Mouse (Mus musculus) MEL (cell line): Measurements from ENCODE around the gene Mrfap1. TPM values are rescaled to one million over a fixed set of nuclear protein-coding genes. Genes with fewer than 3 reads are reported as not detected.

Experiments
- DNase-seq: peaks from one replicate; pipeline ENCODE4 v3.0.0; 2011; ENCODE audit warnings: low read depth, low spot score
- H3K27ac ChIP-seq: 2 replicates; pipeline ENCODE4 v1.5.1; 2012; ENCODE audit warnings: low read depth, mild to moderate bottlenecking, control low read depth, low read length, moderate library complexity; ENCODE audit not compliant: control insufficient read depth
- H3K27me3 ChIP-seq, 2 experiments: fragments of 150-350 bp in 1 of 2; sonication (generic) in 1 of 2; 2 replicates each; pipeline ENCODE4 v1.6.1; 2012; ENCODE audit warnings: low read length in 2 of 2, mild to moderate bottlenecking in 2 of 2, improper control_type of control experiment in 1 of 2, moderate library complexity in 1 of 2; ENCODE audit not compliant: insufficient read depth in 2 of 2, control insufficient read depth in 1 of 2
- H3K36me3 ChIP-seq, 2 experiments: 2 replicates each; pipeline ENCODE4 v1.6.1; 2012 to 2014; ENCODE audit warnings: low read length in 2 of 2, improper control_type of control experiment in 1 of 2, inconsistent platforms in 1 of 2, mild to moderate bottlenecking in 1 of 2; ENCODE audit not compliant: insufficient read depth in 2 of 2, control insufficient read depth in 1 of 2
- H3K4me1 ChIP-seq, 2 experiments: fragments of 150-350 bp in 1 of 2; sonication (generic) in 1 of 2; 2 replicates each; pipeline ENCODE4 v1.6.1; 2012; ENCODE audit warnings: low read length in 2 of 2, improper control_type of control experiment in 1 of 2, mild to moderate bottlenecking in 1 of 2; ENCODE audit not compliant: insufficient read depth in 2 of 2, control insufficient read depth in 1 of 2
- H3K4me3 ChIP-seq, 2 experiments: fragments of 150-350 bp in 1 of 2; sonication (generic) in 1 of 2; 2 replicates each; pipeline ENCODE4 v1.5.1; 2012; ENCODE audit warnings: low read depth in 2 of 2, low read length in 2 of 2, mild to moderate bottlenecking in 2 of 2, moderate library complexity in 2 of 2, control low read depth in 1 of 2, improper control_type of control experiment in 1 of 2; ENCODE audit not compliant: control insufficient read depth in 1 of 2, insufficient read depth in 1 of 2
- H3K79me2 ChIP-seq: 2 replicates; pipeline ENCODE4 v1.6.1; 2012; ENCODE audit warnings: mild to moderate bottlenecking, low read length, moderate library complexity; ENCODE audit not compliant: control insufficient read depth, poor library complexity, insufficient read depth
- H3K9ac ChIP-seq: 2 replicates; pipeline ENCODE4 v1.6.1; 2012; ENCODE audit warnings: low read depth, mild to moderate bottlenecking, control low read depth, low read length, moderate library complexity; ENCODE audit not compliant: control insufficient read depth, poor library complexity, severe bottlenecking
- H3K9me3 ChIP-seq: fragments of 150-350 bp; sonication (generic); replicated peaks from 2 replicates; pipeline ENCODE4 v1.6.1; 2012; ENCODE audit warnings: mild to moderate bottlenecking, low read length, improper control_type of control experiment, moderate library complexity; ENCODE audit not compliant: insufficient read depth
- CHD1 ChIP-seq: IDR thresholded peaks from 2 replicates; pipeline ENCODE4 v1.6.1; 2012; ENCODE audit warnings: low read depth, mild to moderate bottlenecking, inconsistent platforms, low read length, improper control_type of control experiment
- CTCF ChIP-seq, 3 experiments: IDR thresholded peaks in 2 of 3; conservative IDR thresholded peaks in 1 of 3; 2 replicates each; pipeline ENCODE4 v1.5.1; 2011 to 2012; ENCODE audit warnings: low read length in 3 of 3, low read depth in 2 of 3, mild to moderate bottlenecking in 2 of 3, improper control_type of control experiment in 1 of 3, inconsistent platforms in 1 of 3, mixed read lengths in 1 of 3, moderate library complexity in 1 of 3; ENCODE audit not compliant: control insufficient read depth in 1 of 3, insufficient read depth in 1 of 3, poor library complexity in 1 of 3, severe bottlenecking in 1 of 3
- E2F4 ChIP-seq: IDR thresholded peaks from 2 replicates; pipeline ENCODE4 v1.6.1; 2011; ENCODE audit warnings: low read depth, low read length, improper control_type of control experiment, borderline replicate concordance
- ELF1 ChIP-seq: IDR thresholded peaks from 2 replicates; pipeline ENCODE4 v1.6.1; 2014; ENCODE audit warnings: low read depth, mild to moderate bottlenecking, inconsistent platforms, low read length, improper control_type of control experiment, moderate library complexity
- EP300 ChIP-seq, 2 experiments: IDR thresholded peaks; 2 replicates each; pipeline ENCODE4 v1.6.1; 2011; ENCODE audit warnings: improper control_type of control experiment in 2 of 2, low read length in 2 of 2, low read depth in 1 of 2, mild to moderate bottlenecking in 1 of 2
- GABPA ChIP-seq: IDR thresholded peaks from 2 replicates; pipeline ENCODE4 v1.6.1; 2012; ENCODE audit warnings: low read depth, mild to moderate bottlenecking, inconsistent platforms, low read length, improper control_type of control experiment, moderate library complexity
- GATA1 ChIP-seq: IDR thresholded peaks from 2 replicates; pipeline ENCODE4 v1.6.1; 2011; ENCODE audit warnings: low read depth, low read length, improper control_type of control experiment
- MXI1 ChIP-seq: IDR thresholded peaks from 2 replicates; pipeline ENCODE4 v1.6.1; 2011; ENCODE audit warnings: mild to moderate bottlenecking, low read depth, low read length, improper control_type of control experiment
- POLR2AphosphoS5 ChIP-seq: IDR thresholded peaks from 2 replicates; pipeline ENCODE4 v1.6.1; 2012; ENCODE audit warnings: low read depth, borderline replicate concordance, mild to moderate bottlenecking, inconsistent platforms, low read length, moderate library complexity, mixed read lengths
- RAD21 ChIP-seq: IDR thresholded peaks from 2 replicates; pipeline ENCODE4 v1.6.1; 2011; ENCODE audit warnings: mild to moderate bottlenecking, low read depth, low read length, improper control_type of control experiment
- RCOR1 ChIP-seq: IDR thresholded peaks from 2 replicates; pipeline ENCODE4 v1.6.1; 2012; ENCODE audit warnings: low read depth, mild to moderate bottlenecking, inconsistent platforms, low read length, improper control_type of control experiment
- TAL1 ChIP-seq: IDR thresholded peaks from 2 replicates; pipeline ENCODE4 v1.6.1; 2012; ENCODE audit warnings: mild to moderate bottlenecking, inconsistent platforms, low read length, moderate library complexity, mixed read lengths
- UBTF ChIP-seq: IDR thresholded peaks from 2 replicates; pipeline ENCODE4 v1.6.1; 2012; ENCODE audit warnings: low read depth, mild to moderate bottlenecking, inconsistent platforms, low read length, improper control_type of control experiment, moderate library complexity, borderline replicate concordance; ENCODE audit not compliant: insufficient read depth
- USF2 ChIP-seq, 2 experiments: IDR thresholded peaks; 2 replicates each; pipeline ENCODE4 v1.6.1; 2011 to 2012; ENCODE audit warnings: improper control_type of control experiment in 2 of 2, low read length in 2 of 2, borderline replicate concordance in 1 of 2, inconsistent platforms in 1 of 2, low read depth in 1 of 2, mild to moderate bottlenecking in 1 of 2; ENCODE audit not compliant: insufficient read depth in 1 of 2
- ZKSCAN1 ChIP-seq: IDR thresholded peaks from 2 replicates; pipeline ENCODE4 v1.6.1; 2012; ENCODE audit warnings: low read depth, mild to moderate bottlenecking, inconsistent platforms, low read length, improper control_type of control experiment, moderate library complexity
- ZNF384 ChIP-seq: IDR thresholded peaks from 2 replicates; pipeline ENCODE4 v1.6.1; 2012; ENCODE audit warnings: low read depth, mild to moderate bottlenecking, inconsistent platforms, low read length, improper control_type of control experiment
- polyA plus RNA-seq, 2 experiments: library from polyadenylated mRNA; stranded (reverse) in 1 of 2; unstranded in 1 of 2; fragments of >175 nt in 1 of 2; fragments of >200 nt in 1 of 2; gene quantifications; 2 replicates each; pipeline versions ENCODE4 v1.2.1 to v1.2.4; 2012; ENCODE audit warnings: low replicate concordance in 2 of 2, low read depth in 1 of 2; ENCODE audit not compliant: insufficient read length in 2 of 2, insufficient read depth in 1 of 2, missing spikeins in 1 of 2
- total RNA-seq: library from RNA; depleted of rRNA; stranded (reverse); fragments of 300-350 nt; gene quantifications from 2 replicates; pipeline ENCODE4 v1.2.3, GENCODE M21; 2012

Gene Mrfap1
- total and polyA plus RNA-seq, 3 experiments = 211 to 267 TPM; not detected in 1

GRCm38 (mm10) chr5:36791861-36792260 is 4.7 kb downstream of the Mrfap1 start:
- DNase-seq = no peak
- no peak overlapping the region for H3K9ac ChIP-seq

GRCm38 (mm10) chr5:36786052-36786451 is 10.5 kb downstream of the Mrfap1 start:
- Histone ChIP-seq H3K4me1 (no peaks in the 10 kb centered on the region), H3K27ac (no peak overlapping the region), H3K79me2 (no peaks in the 10 kb centered on the region), H3K36me3 (no peaks in the 10 kb centered on the region), H3K4me3 (no peak overlapping the region), H3K9me3 (no peaks in the 10 kb centered on the region), H3K27me3 (no peaks in the 10 kb centered on the region), H3K9ac (no peak overlapping the region)
- TF ChIP-seq POLR2AphosphoS5 (0 out of 2 replicates have a peak, but pooled peaks have one; percentile 80), CTCF (IDR thresholded peaks at IDR 0.05 in 2 of 3, conservative IDR thresholded peaks at IDR 0.05 in 1 of 3; ENCODE audit: control insufficient read depth in 1 of 3, insufficient read depth in 1 of 3, low read depth in 2 of 3, low read length in 3 of 3, poor library complexity in 1 of 3, severe bottlenecking in 1 of 3) (no peak)
- no peak for DNase-seq

More at GRCm38 (mm10) chr5:36791861-36792260, 4.7 kb downstream of the Mrfap1 start:
- peaks cover 0 to 6% of the 10 kb centered on the region in 2 experiments; a peak in 1 of 4 replicates for H3K4me1 ChIP-seq
- peaks cover 7% of the 10 kb centered on the region for H3K79me2 ChIP-seq
- H3K36me3 ChIP-seq = peaks cover 3% of the 10 kb centered on the region in 2 experiments; a peak in 3 of 4 replicates
- no peak overlapping the region for H3K27ac ChIP-seq
- no peak overlapping the region for H3K4me3 ChIP-seq
- no peaks in the 10 kb centered on the region for H3K27me3 ChIP-seq
- TF ChIP-seq MXI1 (no peak), UBTF (no peak), GATA1 (no peak), ELF1 (no peak), EP300 (IDR thresholded peaks at IDR 0.05; ENCODE audit: low read depth in 1 of 2, low read length in 2 of 2) (no peak), GABPA (no peak), USF2 (IDR thresholded peaks at IDR 0.05; ENCODE audit: borderline replicate concordance in 1 of 2, insufficient read depth in 1 of 2, low read depth in 1 of 2, low read length in 2 of 2) (no peak), ZKSCAN1 (no peak), CHD1 (no peak), ZNF384 (no peak), CTCF (IDR thresholded peaks at IDR 0.05 in 2 of 3, conservative IDR thresholded peaks at IDR 0.05 in 1 of 3; ENCODE audit: control insufficient read depth in 1 of 3, insufficient read depth in 1 of 3, low read depth in 2 of 3, low read length in 3 of 3, poor library complexity in 1 of 3, severe bottlenecking in 1 of 3) (no peak), RAD21 (no peak), TAL1 (no peak), E2F4 (no peak), RCOR1 (no peak)
- TF ChIP-seq, all 39 proteins: peak for 0
- no peaks in the 10 kb centered on the region for H3K9me3 ChIP-seq
